Mouse (Mus musculus) spleen, postnatal 36 days (tissue): ENCODE measurements around the gene Cep44.

Experiments
- DNase-seq, 2 experiments: peaks; one replicate each; pipeline ENCODE4 v3.0.0; 2022; ENCODE audit warnings: low spot score in 2 of 2, mixed read lengths in 1 of 2

Gene Cep44

DNA sequence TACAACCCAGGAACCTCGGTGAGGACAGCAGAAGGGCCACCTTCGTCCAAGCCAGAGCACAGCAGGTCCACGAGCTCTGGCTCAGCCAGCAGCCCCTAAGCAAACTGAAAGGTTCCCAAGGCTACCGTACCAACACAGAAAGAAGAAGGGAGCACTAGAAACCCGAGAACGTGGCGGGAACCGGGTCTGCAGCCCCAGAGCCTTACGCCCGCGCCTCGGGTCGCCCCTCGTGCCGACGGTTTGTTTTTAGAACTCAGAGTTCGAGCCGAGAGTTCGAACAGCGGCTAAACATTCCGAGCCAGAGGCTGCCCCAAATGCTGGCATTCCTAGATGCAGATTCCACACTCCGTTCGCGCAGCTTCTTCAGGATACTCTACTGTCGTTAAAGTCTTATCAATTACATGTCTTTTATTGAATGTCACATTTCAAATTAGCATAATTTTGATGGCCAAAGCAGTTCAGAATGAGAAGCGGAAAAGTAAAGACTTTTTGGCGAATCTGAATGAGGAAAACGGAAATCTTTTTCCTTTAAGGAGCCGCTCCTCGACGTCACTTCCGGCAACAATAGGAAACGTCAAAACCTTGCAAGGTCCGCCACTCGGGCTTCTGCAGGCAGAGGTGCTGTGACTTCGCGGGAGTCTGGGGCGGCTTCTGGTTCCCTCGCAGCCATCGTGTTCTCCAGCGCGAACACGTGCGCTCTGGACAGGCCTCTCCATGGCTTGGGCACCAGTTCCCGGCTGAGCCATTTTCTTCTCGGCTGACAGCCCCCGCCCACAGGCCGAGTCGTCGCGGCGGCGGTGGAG lies at the start of gene Cep44, which contains the start of gene Fbxo8:
TSS of gene Cep44 (minus strand) at position 490 of the 803 bp plus-strand sequence.
TSS of gene Fbxo8 (plus strand) at position 533 of the 803 bp plus-strand sequence.
- DNase-seq: peak; percentile 76 to 83

DNA sequence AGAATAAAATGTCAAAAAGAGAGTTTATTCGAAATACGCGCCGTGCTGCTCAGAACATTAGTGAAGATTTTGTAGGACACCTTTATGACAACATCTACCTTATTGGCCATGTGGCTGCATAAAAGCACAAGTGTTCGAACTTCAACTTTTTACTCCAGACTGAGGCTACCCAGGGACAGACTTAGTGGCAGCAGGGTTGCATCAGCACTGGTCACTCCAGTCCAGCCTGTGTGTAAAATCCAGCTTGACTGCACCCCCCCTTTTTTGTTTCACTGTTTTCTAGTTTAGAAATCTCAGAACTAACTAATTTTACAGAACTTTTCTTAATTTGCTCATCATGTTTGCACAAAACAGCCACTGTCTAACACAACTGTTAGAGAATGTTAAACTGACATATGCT lies 40.7 kb upstream of the Cep44 start:
- no peak for DNase-seq

DNA sequence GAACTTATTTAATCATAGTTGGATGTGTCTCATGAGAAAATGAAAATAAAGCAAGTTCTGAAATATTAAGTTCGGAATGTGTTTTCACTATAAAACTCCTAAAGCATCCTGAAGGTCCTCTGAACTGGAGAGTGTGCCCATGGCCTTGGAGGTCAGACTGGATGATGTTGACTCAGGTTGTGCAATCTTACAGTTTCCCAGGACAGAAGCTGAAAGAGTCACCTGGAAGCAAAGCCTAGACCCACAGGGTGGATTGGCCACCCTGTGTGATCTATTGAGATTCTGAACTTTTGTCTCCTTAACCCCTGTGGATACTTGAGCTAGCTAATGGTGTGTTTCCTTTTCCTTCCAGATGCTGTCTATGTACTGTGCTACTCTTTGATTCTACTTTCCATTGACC lies 40.2 kb upstream of the Cep44 start:
- no peak for DNase-seq

DNA sequence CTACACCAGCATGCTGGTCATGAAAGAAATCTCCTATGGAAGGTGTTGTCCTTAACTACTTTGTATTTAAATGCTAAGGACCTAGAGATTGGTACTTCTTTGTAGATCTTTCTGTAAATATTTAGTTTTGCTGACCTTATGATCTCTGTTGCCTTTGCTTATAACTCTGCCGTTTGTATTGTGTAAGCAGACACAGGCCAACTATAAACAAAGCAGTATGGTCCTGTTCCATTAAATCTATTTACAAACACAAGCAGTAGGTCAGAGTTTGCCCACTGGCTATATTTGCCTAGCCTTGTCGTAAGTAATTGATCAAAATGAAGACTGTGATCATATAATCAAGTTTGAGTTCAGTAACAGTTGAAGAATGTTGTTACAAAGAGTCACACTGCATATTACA lies 38.2 kb upstream of the Cep44 start:
- no peak for DNase-seq

DNA sequence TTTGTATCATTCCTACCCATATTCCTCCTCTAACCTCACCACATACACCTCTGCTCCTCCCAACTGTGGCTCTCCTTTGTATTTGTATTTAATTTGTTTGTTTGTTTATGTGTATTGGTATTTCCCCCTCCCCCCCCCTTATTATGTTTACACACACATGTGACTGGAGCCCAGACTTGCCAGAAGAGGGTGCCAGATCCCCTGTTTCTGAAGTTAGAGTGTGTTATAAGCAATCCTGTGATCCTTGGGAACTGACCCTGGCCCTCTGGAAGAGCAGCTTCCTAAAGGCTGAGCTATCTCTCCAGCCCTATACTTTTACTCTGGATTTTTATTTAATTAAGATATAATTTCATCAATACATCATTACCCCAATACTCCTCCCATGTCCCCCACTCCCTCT lies 32.0 kb upstream of the Cep44 start:
- DNase-seq: no peak

DNA sequence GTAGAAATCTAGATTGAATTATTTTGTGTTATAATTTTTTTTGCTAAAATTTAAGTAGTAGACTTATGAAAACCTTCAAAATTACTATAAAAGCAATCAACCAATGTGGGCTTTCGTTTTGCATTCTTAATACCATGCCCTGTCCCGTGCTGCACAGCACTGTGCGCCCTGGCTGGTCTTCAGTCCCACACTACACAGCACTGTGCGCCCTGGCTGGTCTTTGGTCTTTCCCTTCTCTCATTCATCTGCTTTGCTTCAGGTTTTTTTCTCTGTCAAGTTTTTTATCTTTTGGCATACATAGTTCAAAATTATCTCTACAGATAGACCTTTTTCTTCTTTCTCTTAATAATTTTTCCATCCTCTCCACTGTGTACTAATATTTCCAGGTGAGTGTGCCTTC lies 30.1 kb upstream of the Cep44 start:
- no peak for DNase-seq

DNA sequence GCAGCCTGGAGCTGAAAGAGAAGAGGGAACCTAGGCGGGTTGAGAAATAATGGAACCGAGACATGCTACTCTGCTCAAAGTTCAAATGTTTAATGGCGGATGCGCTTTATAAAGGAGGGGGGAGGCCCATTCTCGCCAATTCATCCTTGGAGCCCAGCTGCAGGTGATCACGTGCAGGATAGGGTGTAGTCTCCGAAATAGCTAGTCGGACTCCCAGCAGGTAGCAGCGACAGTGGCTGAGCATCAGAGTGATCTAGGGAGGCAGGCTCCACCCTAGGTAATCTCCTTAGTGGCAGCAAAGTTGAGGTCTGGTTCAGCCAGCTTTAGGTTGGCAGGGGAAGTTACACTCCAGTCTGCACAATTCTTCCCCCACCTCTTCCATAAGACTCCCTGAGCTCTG lies 16.0 kb upstream of the Cep44 start:
- no peak for DNase-seq

DNA sequence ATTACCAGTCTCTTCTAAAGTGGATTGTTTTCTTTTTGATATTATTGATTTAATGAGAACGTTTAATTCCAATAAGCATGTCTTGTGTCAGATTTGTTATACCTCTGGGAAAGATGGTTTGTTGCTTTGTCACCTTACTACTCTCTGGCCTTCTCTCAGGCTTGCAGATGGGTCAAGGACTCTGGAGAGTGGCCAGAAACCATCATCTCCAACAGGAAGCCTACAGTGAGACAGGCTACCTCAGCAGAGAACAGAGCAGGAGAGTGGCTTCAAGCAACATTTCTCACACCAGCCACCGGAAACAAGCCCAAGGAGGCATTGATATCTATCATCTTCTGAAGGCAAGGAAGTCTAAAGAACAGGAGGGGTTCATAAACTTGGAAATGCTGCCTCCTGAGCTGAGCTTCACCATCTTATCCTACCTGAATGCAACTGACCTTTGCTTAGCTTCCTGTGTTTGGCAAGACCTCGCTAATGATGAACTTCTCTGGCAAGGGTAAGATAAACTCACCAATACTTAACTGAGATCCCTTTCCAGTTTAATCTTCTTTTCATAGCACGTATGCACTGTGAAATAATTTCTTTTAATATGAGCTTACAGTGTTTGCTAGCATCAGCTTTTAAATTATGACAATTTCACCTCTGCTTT lies 13.7 kb upstream of the Cep44 start:
- no peak for DNase-seq

DNA sequence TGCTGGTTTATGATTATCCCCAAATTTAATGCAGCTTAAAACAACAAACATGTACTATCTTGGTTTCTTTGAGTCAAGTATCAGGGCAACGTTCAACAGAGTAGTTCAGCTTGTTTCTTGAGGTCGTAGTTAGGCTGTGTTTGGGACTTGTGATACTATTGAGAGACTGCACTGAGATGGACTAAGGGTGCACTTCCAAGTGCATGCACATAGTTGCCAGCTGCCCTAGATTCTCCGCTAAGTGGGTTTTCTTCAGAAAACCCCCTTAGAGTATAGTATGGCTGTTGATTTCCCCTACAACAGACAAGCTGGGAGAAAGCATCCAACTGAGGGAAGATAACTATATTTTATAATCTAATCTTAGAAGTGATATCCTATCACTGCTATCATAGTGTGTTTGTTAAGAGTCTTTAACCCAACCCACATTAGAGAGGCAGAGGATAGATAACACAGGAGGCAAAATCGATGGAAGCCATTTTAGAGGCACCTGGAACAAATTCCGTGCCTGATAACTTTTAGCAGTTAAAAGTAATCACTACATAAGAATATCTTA lies 1.8 kb upstream of the Cep44 start:
- DNase-seq: no peak

DNA sequence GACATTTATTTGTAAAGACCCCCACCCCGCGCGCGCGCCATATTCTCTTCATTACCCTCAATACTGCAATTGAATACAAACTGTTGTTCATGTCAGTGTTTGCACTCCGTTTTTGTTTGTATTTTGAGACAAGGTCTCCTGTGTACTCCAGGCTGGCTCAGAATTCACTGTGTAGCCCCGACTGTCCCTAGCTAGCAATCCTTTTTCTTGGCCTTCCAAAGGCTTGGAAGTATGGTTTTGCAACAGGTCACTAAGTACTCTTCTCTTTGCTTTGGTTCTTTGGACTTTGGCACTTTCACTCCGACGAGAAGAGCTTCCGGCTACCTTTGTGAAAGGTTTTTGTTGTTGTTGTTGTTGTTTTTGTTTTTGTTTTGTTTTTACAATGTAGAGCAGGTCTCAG lies 1.2 kb upstream of the Cep44 start:
- no peak for DNase-seq

DNA sequence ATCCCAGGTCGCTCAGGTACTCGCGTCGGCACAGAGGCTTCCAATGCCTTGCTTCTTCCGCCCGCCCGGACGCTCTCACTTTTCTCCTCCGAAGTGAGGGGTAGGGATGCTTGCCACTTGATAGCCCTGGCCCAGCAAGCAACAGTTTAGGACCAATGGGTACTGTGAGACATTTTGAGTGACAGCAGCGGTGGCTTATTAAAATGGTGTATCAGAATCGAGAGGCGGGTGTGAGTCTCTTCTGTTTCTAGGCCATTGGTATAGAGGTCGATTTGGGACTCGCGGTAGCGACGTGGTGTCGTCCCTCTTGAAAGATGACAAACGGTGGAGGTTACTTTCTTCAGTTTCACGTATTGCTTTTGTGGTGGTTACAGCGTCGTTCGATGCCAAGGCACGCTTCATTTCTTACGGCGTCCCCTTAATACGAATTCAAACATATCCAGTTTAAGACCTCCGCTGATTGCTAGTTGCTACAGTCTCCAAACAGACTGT lies 560 bp upstream of the Cep44 start:
- peak; percentile 88 to 92 for DNase-seq

DNA sequence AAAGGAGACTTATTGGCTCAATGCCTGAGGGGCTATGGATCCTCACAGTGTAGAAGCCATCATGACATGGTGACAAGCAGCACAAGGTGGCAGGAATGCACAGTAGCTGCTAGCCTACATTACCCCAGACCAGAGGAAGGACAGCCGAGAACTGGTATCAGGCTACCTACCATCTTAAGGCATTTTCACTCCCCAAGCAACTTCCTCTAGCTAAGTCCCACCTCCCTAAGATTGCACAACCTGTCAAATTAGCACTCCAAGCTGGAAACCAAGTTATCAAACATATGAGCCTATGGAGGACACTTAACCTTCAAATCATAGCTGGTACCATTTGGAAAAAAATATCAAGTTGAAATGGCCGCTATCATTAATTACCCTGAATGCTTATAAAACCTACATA lies 3.0 kb downstream of the Cep44 start:
- DNase-seq: no peak

DNA sequence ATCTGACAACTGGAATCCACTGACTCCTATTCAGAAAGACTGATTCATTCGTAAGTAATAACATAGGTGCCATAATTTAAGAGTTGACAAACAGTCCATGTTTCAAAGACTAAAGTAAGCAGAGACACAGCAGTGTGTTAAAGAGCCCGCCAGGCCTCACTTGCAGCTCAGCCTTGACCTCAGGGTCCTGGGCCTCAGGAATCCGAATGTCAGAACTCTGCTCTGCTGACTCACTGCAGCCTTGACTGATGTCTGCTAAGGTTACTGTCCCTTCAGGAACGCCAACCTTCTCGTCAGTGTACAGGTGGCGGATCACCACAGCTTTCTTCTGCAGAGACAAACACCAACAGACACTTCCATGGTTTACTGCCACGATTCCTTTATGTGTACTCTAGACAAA lies 10.1 kb downstream of the Cep44 start:
- no peak for DNase-seq

DNA sequence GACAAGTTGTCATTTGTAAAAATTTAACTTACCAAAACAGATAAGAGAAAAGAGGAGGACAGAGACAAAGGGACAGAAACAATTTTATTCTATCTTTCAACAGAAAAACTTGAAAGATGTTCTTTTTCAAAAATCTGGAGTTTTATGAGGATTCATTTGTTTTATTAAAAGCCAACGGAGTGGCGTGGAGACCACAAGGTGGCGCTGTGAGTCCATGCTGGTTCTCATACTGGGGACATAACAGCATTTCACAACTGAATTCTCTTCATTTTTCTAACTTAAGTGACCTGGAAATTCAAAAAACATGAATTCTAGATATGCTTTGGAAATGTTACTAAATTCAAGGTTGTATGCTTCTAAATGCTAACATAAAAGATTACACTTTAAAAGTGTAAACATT lies 20.5 kb downstream of the Cep44 start:
- peak; percentile 6 to 12 for DNase-seq

DNA sequence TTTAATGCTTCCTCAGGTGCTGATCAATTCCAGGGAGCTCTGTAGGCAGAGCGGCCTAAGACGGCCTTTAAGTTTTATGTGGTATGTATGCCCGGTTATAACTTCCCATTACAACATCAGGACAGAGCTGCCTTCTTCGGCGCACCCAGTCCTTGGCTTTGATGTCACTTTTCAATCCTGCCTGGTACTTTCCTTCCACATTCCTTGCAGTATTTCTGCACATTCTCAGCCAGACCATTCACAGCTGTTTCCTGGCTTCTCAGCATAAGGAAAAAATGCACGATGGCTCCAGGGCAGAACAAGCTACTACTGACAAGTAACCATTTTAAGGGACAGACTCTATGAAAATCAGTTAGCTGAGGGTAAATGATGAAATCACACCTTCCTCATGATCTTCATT lies 22.0 kb downstream of the Cep44 start:
- DNase-seq: no peak

DNA sequence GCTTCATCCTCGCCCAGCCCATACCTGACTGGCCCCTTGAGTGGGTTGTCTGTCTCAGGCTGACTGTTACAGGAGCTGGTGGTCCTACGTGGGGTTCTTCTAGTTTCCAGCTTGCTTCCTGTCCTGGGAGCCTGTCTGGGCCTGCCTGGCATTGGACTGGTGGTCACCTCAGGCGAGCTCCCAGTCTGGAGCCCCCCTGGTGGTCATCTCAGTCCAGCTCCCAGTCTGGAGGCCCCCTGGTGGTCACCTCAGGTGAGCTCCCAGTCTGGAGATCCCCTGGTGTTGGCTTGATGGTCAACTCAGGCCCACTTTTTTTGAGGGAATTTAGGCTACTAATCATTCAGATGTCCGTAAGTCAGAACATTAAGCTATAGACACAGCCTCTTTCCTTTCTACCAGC lies 29.8 kb downstream of the Cep44 start:
- DNase-seq: no peak

DNA sequence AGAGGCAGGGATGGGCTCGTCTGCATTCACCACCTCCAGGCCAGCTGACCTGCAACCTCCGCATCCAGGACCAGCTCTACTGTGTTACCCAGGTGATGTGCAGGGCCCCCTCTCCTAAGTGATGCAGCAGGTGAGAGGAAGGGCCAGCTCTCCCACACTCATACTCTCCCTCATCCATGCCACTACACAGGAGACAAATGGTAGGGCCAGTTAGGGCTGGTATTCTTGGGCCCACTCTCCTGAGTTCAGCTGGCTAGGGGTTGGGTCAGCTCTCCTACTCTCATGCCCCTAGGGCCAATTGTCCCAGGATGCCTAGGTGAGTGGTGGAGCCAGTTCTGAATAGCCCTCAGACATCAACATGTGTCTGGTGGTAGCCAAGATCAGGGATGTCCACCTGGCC lies 30.6 kb downstream of the Cep44 start:
- no peak for DNase-seq

DNA sequence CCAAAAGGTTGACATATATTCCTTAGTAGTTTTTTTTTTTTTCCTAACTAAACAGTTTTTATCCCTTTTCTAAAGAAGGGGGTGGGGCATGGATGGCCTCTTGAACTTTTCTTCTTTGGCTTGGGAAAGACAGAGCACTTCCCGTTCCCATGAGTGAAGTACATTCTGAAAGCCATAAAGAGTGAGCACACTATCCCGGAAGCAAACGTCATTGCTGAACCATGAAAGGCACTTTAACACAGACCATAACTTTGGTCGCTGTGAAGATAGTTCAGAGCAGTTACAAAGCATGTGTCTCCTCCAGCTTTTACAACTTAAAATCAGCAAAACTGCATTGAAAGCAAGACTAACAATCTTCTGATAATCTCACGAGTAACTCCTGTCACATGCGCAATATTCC lies 32.0 kb downstream of the Cep44 start:
- no peak for DNase-seq

DNA sequence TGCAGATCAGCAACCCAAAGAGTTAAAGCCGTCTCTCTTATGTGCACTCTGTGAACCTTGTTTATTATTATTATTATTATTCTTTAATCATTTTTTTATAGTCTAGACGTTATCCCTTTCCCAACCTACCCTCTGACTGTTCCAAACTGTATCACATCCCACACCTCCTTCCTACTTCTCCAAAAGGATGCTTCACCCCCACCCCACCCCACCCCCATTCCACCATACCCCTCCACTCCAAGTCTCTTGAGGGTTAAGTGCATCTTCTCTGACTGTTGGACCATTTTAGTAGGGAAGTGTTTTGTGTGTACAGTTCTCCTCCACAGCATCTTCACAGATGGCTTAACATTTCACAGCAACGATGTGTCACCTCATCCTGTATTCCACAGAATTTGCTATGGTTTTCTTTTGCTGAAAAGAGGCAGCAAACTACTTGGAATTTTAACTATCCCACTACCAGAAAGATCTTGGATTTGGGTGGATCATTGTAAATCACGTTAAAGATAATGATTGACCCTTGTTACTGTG lies 41.8 kb downstream of the Cep44 start:
- DNase-seq: no peak

DNA sequence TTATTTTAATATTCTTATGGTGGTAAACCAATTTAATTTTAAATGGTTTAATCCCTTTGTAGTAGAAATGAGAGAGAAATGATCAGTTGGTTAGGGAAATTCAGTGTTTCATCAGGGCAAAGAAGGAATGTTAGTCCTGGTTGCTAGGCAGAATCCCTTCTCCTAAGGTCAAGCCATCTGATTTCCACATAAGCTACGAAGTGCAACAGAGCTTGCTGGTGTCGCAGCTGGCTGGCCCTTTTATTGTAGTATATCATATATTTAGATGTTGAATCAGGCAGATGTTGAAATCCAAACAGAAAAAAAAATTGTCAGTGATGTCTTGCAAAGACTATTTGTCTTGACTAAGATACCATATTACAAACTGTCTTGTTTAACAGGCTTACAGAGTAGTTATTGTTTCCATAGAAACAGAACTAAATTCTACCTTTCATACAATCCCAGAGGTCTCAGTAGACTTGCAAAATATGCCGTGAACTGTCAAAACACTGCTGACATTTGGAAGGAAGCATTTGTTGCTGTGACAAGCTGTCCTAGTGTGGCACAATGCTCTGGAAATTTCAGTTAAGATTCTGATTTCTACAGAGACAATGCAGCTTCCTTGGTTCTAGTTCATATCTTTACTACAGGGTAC lies 42.4 kb downstream of the Cep44 start:
- no peak for DNase-seq

DNA sequence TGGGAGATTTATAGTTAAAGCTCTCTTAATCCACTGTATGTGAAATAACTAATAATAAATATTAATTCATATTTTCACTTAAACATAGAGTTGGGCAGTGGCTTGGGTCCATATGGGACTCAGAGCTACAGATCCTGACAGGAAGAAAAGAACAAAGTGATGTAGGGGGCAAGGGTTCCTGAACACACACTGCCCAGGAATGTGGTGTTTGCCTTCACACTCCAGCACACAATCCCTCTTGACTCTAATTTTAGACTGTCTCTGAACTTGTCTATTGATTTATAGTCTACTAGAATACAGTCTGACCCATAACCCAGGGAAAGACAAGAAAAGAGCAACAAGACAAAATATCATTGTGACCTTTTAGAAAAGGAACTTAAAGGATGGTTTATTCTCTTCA lies 48.9 kb downstream of the Cep44 start:
- no peak for DNase-seq

DNA sequence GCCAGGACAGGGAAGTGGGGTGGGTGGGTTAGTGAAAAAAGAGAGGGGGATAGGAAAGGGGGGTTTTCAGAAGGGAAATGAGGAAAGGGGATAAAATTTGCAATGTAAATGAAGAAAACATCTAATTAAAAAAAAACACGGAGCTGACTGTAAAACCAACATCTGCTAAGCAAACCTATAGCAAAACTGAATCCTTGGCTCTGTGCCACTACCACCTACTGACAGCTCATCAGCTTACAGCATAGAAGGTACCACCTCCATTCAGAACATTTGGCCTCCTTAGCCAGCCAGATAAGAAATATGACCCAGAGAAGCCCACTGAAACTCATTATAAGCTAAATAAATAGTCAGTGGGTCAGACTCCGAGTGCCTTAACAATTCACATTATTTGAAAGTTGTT lies 61.4 kb downstream of the Cep44 start:
- DNase-seq: no peak
